19 mouse cellular contexts compared by ENCODE assay signal in the genomic region with DNA sequence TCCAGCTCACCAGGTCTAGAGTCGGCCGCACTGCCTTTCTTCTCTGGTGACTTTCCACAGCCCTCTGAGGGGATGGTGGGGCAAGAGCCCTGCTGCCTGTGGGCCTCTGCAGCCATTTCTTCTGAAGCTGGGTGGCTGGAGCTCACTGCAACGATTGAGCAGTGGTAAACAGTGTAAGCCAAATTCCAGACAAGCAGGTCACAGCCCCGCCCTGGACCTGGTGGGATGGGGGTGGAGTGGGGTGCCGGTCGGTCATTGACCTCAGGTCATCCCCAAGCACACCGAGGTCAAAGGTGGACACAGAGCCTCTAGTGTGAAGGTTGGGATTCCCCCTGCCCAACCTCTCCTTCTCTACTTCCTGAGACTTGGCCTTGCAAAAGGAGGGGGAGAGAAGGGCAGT. TPM values are rescaled to one million over a fixed set of nuclear protein-coding genes. Genes with fewer than 3 reads are reported as not detected.
DNase-seq lines count a peak whose midpoint lies in the region; ATAC-seq and TF ChIP-seq lines count a peak whose summit lies in the region.
"Had no signal": no experiment of that assay in that cellular context is flagged by ENCODE, and none has a peak within 500 bp of the region (broad histone marks: within the 10 kb centered on the region; RNA-seq: fewer than 3 reads in every experiment).

No protein-coding gene starts in this region.

- H3K27me3 ChIP-seq in erythroblast, embryonic 14.5 days (ENCODE audit: control insufficient read depth) = no peaks in the 10 kb centered on the region
- H3K27me3 ChIP-seq in midbrain, embryonic 11.5 days (ENCODE audit: control insufficient read depth, insufficient read depth, low read length) = no peaks in the 10 kb centered on the region; the same call in 1 of the 2 replicates
- peaks cover 6% of the 10 kb centered on the region; the same call in 1 of the 2 replicates for H3K27me3 ChIP-seq in midbrain, embryonic 14.5 days (ENCODE audit: control insufficient read depth, insufficient read depth, low read length)
- no peaks in the 10 kb centered on the region for H3K27me3 ChIP-seq in liver, postnatal 0 days (ENCODE audit: insufficient read depth, low read length)
- H3K27me3 ChIP-seq: lung, embryonic 15.5 days; midbrain, embryonic 15.5 days had no signal

- no peak overlapping the region for H3K9ac ChIP-seq in midbrain, embryonic 11.5 days (ENCODE audit: low read length)
- no peak overlapping the region for H3K9ac ChIP-seq in midbrain, embryonic 14.5 days (replicated peaks; ENCODE audit: low read length)
- peak overlapping the region; percentile 71 for H3K9ac ChIP-seq in liver, postnatal 0 days (replicated peaks)
- H3K9ac ChIP-seq: hindbrain, embryonic 14.5 days; lung, embryonic 15.5 days; midbrain, embryonic 15.5 days had no signal

- no peak overlapping the region for H3K27ac ChIP-seq in midbrain, embryonic 11.5 days (ENCODE audit: low read depth, low read length)
- no peak overlapping the region for H3K27ac ChIP-seq in midbrain, embryonic 14.5 days (replicated peaks; ENCODE audit: low read depth, low read length)
- H3K27ac ChIP-seq in liver, postnatal 0 days (ENCODE audit: low read depth) = peak overlapping the region; percentile 78
- H3K27ac ChIP-seq: hindbrain, embryonic 14.5 days; kidney, postnatal 0 days; lung, embryonic 15.5 days; midbrain, embryonic 15.5 days had no signal

- TF ChIP-seq CTCF in liver, postnatal 0 days (IDR thresholded peaks at IDR 0.05; ENCODE audit: low read depth) = no peak

- peaks cover 92% of the 10 kb centered on the region for H3K4me1 ChIP-seq in erythroblast, embryonic 14.5 days (ENCODE audit: control insufficient read depth)
- H3K4me1 ChIP-seq in midbrain, embryonic 11.5 days (ENCODE audit: control insufficient read depth, insufficient read depth, low read length) = no peaks in the 10 kb centered on the region; the same call in 1 of the 2 replicates
- H3K4me1 ChIP-seq in midbrain, embryonic 14.5 days (ENCODE audit: control insufficient read depth, insufficient read depth, low read length) = 0 out of 2 replicates have a peak, but pooled peaks cover 5% of the 10 kb centered on the region
- peaks cover 63% of the 10 kb centered on the region for H3K4me1 ChIP-seq in liver, postnatal 0 days (ENCODE audit: insufficient read depth)
- H3K4me1 ChIP-seq: lung, embryonic 15.5 days had no signal

- peak overlapping the region; percentile 79 for H3K4me3 ChIP-seq in erythroblast, embryonic 14.5 days (replicated peaks)
- no peak overlapping the region for H3K4me3 ChIP-seq in midbrain, embryonic 11.5 days (ENCODE audit: low read depth, low read length)
- no peak overlapping the region for H3K4me3 ChIP-seq in midbrain, embryonic 14.5 days (replicated peaks; ENCODE audit: low read depth, low read length)
- H3K4me3 ChIP-seq in liver, postnatal 0 days (ENCODE audit: low read depth, low read length) = peak overlapping the region; percentile 57
- H3K4me3 ChIP-seq: lung, embryonic 15.5 days; midbrain, embryonic 15.5 days had no signal

- H3K4me2 ChIP-seq in midbrain, embryonic 11.5 days = no peak overlapping the region
- H3K4me2 ChIP-seq in midbrain, embryonic 14.5 days (ENCODE audit: low read length) = no peak overlapping the region
- H3K4me2 ChIP-seq in liver, postnatal 0 days (ENCODE audit: low read depth, low read length) = peak overlapping the region; percentile 97
- H3K4me2 ChIP-seq: hindbrain, embryonic 14.5 days; lung, embryonic 15.5 days; midbrain, embryonic 15.5 days had no signal

- no peak for ATAC-seq in erythroblast, adult 5-6 weeks (replicated peaks; ENCODE audit: low FRiP score, poor library complexity, severe bottlenecking)
- ATAC-seq in midbrain, embryonic 11.5 days (ENCODE audit: low FRiP score) = no peak
- no peak for ATAC-seq in midbrain, embryonic 14.5 days (ENCODE audit: low FRiP score, low TSS enrichment)
- peak; percentile 74 for ATAC-seq in liver, postnatal 0 days
- ATAC-seq: forebrain, embryonic 16.5 days; midbrain, embryonic 15.5 days had no signal

- peak; percentile 62 for DNase-seq in midbrain, embryonic 11.5 days (ENCODE audit: low spot score, missing footprints)
- no peak for DNase-seq in midbrain, embryonic 14.5 days
- DNase-seq in liver = peak; percentile 61
- peak; percentile 71 for DNase-seq in liver, postnatal 0 days
- DNase-seq in B cell, adult 2 months = no peak
- DNase-seq in spleen, postnatal 4 days (ENCODE audit: low spot score in 2 of 2) = no peak
- DNase-seq: adrenal gland, postnatal 10 days; cerebellum, adult 9-10 months; embryo, embryonic 11 days; retina, postnatal 1 day; right cerebral cortex, postnatal 4 days; thymus, adult 2 months had no signal

- H3K36me3 ChIP-seq in erythroblast, embryonic 14.5 days (ENCODE audit: control insufficient read depth) = peaks cover 58% of the 10 kb centered on the region
- H3K36me3 ChIP-seq in midbrain, embryonic 11.5 days (ENCODE audit: control insufficient read depth, insufficient read depth, low read length) = no peaks in the 10 kb centered on the region
- H3K36me3 ChIP-seq in midbrain, embryonic 14.5 days (ENCODE audit: control insufficient read depth, insufficient read depth, low read length) = no peaks in the 10 kb centered on the region
- H3K36me3 ChIP-seq in liver, postnatal 0 days (replicated peaks; ENCODE audit: insufficient read depth, low read length) = no peaks in the 10 kb centered on the region
- H3K36me3 ChIP-seq: lung, embryonic 15.5 days; midbrain, embryonic 15.5 days had no signal

- 76% methylated on average over 7 of the region's 7 CpGs for WGBS in midbrain, embryonic 11.5 days
- WGBS in midbrain, embryonic 14.5 days = 84% methylated on average over 7 of the region's 7 CpGs
- WGBS in liver, postnatal 0 days (ENCODE audit: insufficient replicate concordance) = 49% methylated on average over 7 of the region's 7 CpGs

- TF ChIP-seq EP300 in liver, postnatal 0 days (IDR thresholded peaks at IDR 0.05; ENCODE audit: low read depth) = no peak

- H3K9me3 ChIP-seq in erythroblast, embryonic 14.5 days (ENCODE audit: control insufficient read depth, low read length) = 0 out of 2 replicates have a peak, but pooled peaks cover 2% of the 10 kb centered on the region
- H3K9me3 ChIP-seq in midbrain, embryonic 11.5 days (ENCODE audit: control insufficient read depth, low read length) = no peaks in the 10 kb centered on the region
- H3K9me3 ChIP-seq in midbrain, embryonic 14.5 days (ENCODE audit: control insufficient read depth, low read length) = no peaks in the 10 kb centered on the region
- H3K9me3 ChIP-seq in liver, postnatal 0 days (ENCODE audit: low read length) = no peaks in the 10 kb centered on the region
- H3K9me3 ChIP-seq: lung, embryonic 15.5 days; midbrain, embryonic 15.5 days had no signal

RNA-seq across cellular contexts. Expression of gene Steap3, which starts 2.4 kb away (rescaled TPM):
- polyA plus RNA-seq in erythroblast, embryonic 14.5 days (2012) = 29.2 and 33.0 TPM in 2 replicates
- total RNA-seq in erythroblast, adult 5-6 weeks (2015; ENCODE audit: low replicate concordance) = 6.3 and 11.7 TPM in 2 replicates
- 6.1 and 6.4 TPM in 2 replicates for total RNA-seq in erythroblast, adult 5-6 weeks (2017; ENCODE audit: low replicate concordance)
- polyA plus RNA-seq in midbrain, embryonic 11.5 days (2014; fragmentation: Nextera tagmentation; extraction: Ambion mirVana) = 2.8 and 3.0 TPM in 2 replicates
- 2.4 and 3.2 TPM in 2 replicates for polyA plus RNA-seq in midbrain, embryonic 14.5 days (2014; fragmentation: Nextera tagmentation; extraction: Ambion mirVana)
- 27.2 TPM in 2 replicates for polyA plus RNA-seq in liver, postnatal 0 days (2015; fragmentation: Nextera tagmentation; extraction: Ambion mirVana)

Comparison
In these comparisons a context has a peak if more than half of its experiments do, and no peak if none do; other contexts are left out.
1. DNase-seq: peak in midbrain, embryonic 11.5 days (single experiment), liver (single experiment) and liver, postnatal 0 days (single experiment); none in midbrain, embryonic 14.5 days (single experiment), B cell, adult 2 months (0 of 2) and spleen, postnatal 4 days (0 of 2).
2. H3K4me3 ChIP-seq: peak in erythroblast, embryonic 14.5 days (single experiment) and liver, postnatal 0 days (single experiment); none in midbrain, embryonic 11.5 days (single experiment) and midbrain, embryonic 14.5 days (single experiment).